Mouse (Mus musculus) G1E (cell line): ENCODE measurements at regions not wholly inside any gene's neighbourhood (a gene's known extent, or its start where the extent isn't known, plus 50 kb on each side); places are given as distances from the start of the nearest gene placed in this dataset.

Experiments used
- CTCF ChIP-seq: IDR thresholded peaks from 2 replicates; pipeline ENCODE4 v1.5.1; 2012; ENCODE audit warnings: low read depth, low read length, inconsistent platforms, mixed read lengths
- TAL1 ChIP-seq: conservative IDR thresholded peaks from 2 replicates; pipeline ENCODE4 v1.6.1; 2012; ENCODE audit warnings: low read depth, low read length, inconsistent platforms, mixed read lengths

GRCm38 (mm10) chr6:117788580-117789540 is 52.1 kb upstream of the Zfp637 start:
- TF ChIP-seq CTCF (no peak), TAL1 (no peak)
